Mouse (Mus musculus) small intestine, adult 2 months (tissue): ENCODE results near the gene Mtg2.

Experiments
- CTCF ChIP-seq: fragments of 200-500 bp; IDR thresholded peaks from 2 replicates; pipeline ENCODE4 v1.5.1; 2012; ENCODE audit warnings: low read depth, mild to moderate bottlenecking, control low read depth, inconsistent platforms, low read length, moderate library complexity, mixed read lengths; ENCODE audit not compliant: insufficient replicate concordance, insufficient read length; ENCODE audit errors: extremely low read depth
- POLR2A ChIP-seq: fragments of 200-500 bp; IDR thresholded peaks from 2 replicates; pipeline ENCODE4 v1.6.1; 2012; ENCODE audit warnings: low read depth, mild to moderate bottlenecking, control low read depth, inconsistent platforms, low read length, moderate library complexity

- no peak for TF ChIP-seq CTCF
- no peak for TF ChIP-seq POLR2A
These were observed 10.3 kb downstream of the Mtg2 start for GRCm38 (mm10) chr2:180080680-180081079.
